Mouse (Mus musculus): ENCODE measurements around the gene Esrrg. TPM values are rescaled to one million over a fixed set of nuclear protein-coding genes. Genes with fewer than 3 reads are reported as not detected.

Gene Esrrg
- polyA plus RNA-seq, 1 experiment from 2014 or later: 5.0 TPM

GRCm38 (mm10) chr1:188140221-188140620 lies 531.6 kb downstream of the Esrrg start:
- ATAC-seq (replicated peaks; ENCODE audit: low FRiP score) (no peak), DNase-seq (ENCODE audit: low spot score) (no peak)
- 67% methylated on average over 4 of the region's 4 CpGs for WGBS
- H3K4me2 ChIP-seq (ENCODE audit: low read depth, low read length, severe bottlenecking): no peak overlapping the region
- H3K27ac ChIP-seq (ENCODE audit: low read depth, low read length): no peak overlapping the region
- H3K27me3 ChIP-seq (ENCODE audit: control insufficient read depth, insufficient read depth, low read length): no peaks in the 10 kb centered on the region
- H3K9me3 ChIP-seq (ENCODE audit: control insufficient read depth, low read length): no peaks in the 10 kb centered on the region
- no peaks in the 10 kb centered on the region; the same call in 1 of the 2 replicates for H3K4me1 ChIP-seq (replicated peaks; ENCODE audit: control insufficient read depth, insufficient read depth, low read length)
- no peak overlapping the region for H3K9ac ChIP-seq (ENCODE audit: low read length)
- H3K4me3 ChIP-seq (ENCODE audit: low read depth, low read length): no peak overlapping the region
- no peaks in the 10 kb centered on the region for H3K36me3 ChIP-seq (ENCODE audit: control insufficient read depth, insufficient read depth, low read length)

- H3K9me3 ChIP-seq (ENCODE audit: control insufficient read depth, low read length): no peaks in the 10 kb centered on the region
- peaks cover 5% of the 10 kb centered on the region; the same call in 1 of the 2 replicates for H3K27me3 ChIP-seq (ENCODE audit: control insufficient read depth, insufficient read depth, low read length)
- no peak for DNase-seq (ENCODE audit: low spot score)
- H3K4me1 ChIP-seq (replicated peaks; ENCODE audit: control insufficient read depth, insufficient read depth, low read length): no peaks in the 10 kb centered on the region
- no peak overlapping the region for H3K27ac ChIP-seq (ENCODE audit: low read depth, low read length)
- H3K4me3 ChIP-seq (ENCODE audit: low read depth, low read length): no peak overlapping the region
- no peaks in the 10 kb centered on the region for H3K36me3 ChIP-seq (ENCODE audit: control insufficient read depth, insufficient read depth, low read length)
- no peak overlapping the region for H3K4me2 ChIP-seq (ENCODE audit: low read depth, low read length, severe bottlenecking)
- no peak overlapping the region for H3K9ac ChIP-seq (ENCODE audit: low read length)
- no peak for ATAC-seq (replicated peaks; ENCODE audit: low FRiP score)
- 55% methylated on average over 12 of the region's 12 CpGs for WGBS
These were observed 539.0 kb downstream of the Esrrg start for GRCm38 (mm10) chr1:188147381-188148156.

DNA sequence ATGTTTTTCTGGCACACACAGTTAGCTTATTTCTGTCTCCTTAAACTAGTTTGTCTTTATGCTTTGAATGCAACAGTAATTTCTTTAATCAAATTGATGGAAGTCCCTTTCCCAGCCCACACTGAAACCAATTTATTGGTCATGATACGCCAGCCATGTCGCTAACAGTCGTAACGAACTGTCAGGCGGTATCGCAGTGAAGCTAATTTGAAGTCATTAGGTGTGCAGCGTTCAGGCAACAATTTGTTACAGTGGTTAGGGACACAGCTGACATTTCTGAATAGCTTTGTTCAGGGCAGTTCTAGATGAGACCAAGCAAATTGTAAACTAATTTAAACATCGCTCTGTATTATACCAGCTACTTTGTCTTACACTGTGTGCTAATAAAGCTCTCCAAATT lies 542.5 kb downstream of the Esrrg start:
- Histone ChIP-seq H3K27ac (ENCODE audit: low read depth, low read length) (no peak overlapping the region), H3K9me3 (ENCODE audit: control insufficient read depth, low read length) (no peaks in the 10 kb centered on the region), H3K4me2 (ENCODE audit: low read depth, low read length, severe bottlenecking) (no peak overlapping the region), H3K4me1 (replicated peaks; ENCODE audit: control insufficient read depth, insufficient read depth, low read length) (no peaks in the 10 kb centered on the region; the same call in 1 of the 2 replicates), H3K27me3 (ENCODE audit: control insufficient read depth, insufficient read depth, low read length) (peaks cover 5% of the 10 kb centered on the region; the same call in 1 of the 2 replicates), H3K4me3 (ENCODE audit: low read depth, low read length) (no peak overlapping the region), H3K9ac (ENCODE audit: low read length) (no peak overlapping the region), H3K36me3 (ENCODE audit: control insufficient read depth, insufficient read depth, low read length) (no peaks in the 10 kb centered on the region)
- DNase-seq (ENCODE audit: low spot score) (no peak), ATAC-seq (replicated peaks; ENCODE audit: low FRiP score) (no peak)
- WGBS: 76% methylated on average over 8 of the region's 8 CpGs

DNA sequence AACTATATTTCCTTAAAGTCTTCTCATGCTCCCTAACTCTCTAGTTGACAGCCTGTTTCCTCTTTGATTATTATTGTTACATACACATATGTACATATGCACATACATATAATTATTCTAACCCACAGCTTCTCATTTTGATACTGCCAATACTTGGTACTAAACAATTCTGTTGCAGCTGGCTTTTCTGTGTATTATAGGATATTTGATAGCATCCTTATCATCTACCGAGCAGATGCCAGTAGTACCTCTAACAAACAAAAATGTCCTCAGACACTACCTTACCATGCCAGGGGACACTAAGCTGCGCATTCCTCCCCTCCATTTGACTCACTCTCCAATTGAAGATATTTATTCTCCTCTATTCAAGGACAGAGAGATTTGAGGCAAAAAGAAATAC lies 543.4 kb downstream of the Esrrg start:
- WGBS: 93% methylated on average over 2 of the region's 2 CpGs
- no peak overlapping the region for H3K4me2 ChIP-seq (ENCODE audit: low read depth, low read length, severe bottlenecking)
- no peaks in the 10 kb centered on the region; the same call in 1 of the 2 replicates for H3K4me1 ChIP-seq (replicated peaks; ENCODE audit: control insufficient read depth, insufficient read depth, low read length)
- H3K36me3 ChIP-seq (ENCODE audit: control insufficient read depth, insufficient read depth, low read length): no peaks in the 10 kb centered on the region
- DNase-seq (ENCODE audit: low spot score) (no peak), ATAC-seq (replicated peaks; ENCODE audit: low FRiP score) (no peak)
- no peak overlapping the region for H3K4me3 ChIP-seq (ENCODE audit: low read depth, low read length)
- H3K27ac ChIP-seq (ENCODE audit: low read depth, low read length): no peak overlapping the region
- H3K9ac ChIP-seq (ENCODE audit: low read length): no peak overlapping the region
- H3K27me3 ChIP-seq (ENCODE audit: control insufficient read depth, insufficient read depth, low read length): peaks cover 5% of the 10 kb centered on the region; the same call in 1 of the 2 replicates
- no peaks in the 10 kb centered on the region for H3K9me3 ChIP-seq (ENCODE audit: control insufficient read depth, low read length)

GRCm38 (mm10) chr1:188153665-188154064 lies 545.1 kb downstream of the Esrrg start:
- Histone ChIP-seq H3K4me1 (replicated peaks; ENCODE audit: control insufficient read depth, insufficient read depth, low read length) (no peaks in the 10 kb centered on the region; the same call in 1 of the 2 replicates), H3K27me3 (ENCODE audit: control insufficient read depth, insufficient read depth, low read length) (peaks cover 5% of the 10 kb centered on the region; the same call in 1 of the 2 replicates), H3K9me3 (ENCODE audit: control insufficient read depth, low read length) (no peaks in the 10 kb centered on the region), H3K4me3 (ENCODE audit: low read depth, low read length) (no peak overlapping the region), H3K27ac (ENCODE audit: low read depth, low read length) (no peak overlapping the region), H3K36me3 (ENCODE audit: control insufficient read depth, insufficient read depth, low read length) (no peaks in the 10 kb centered on the region), H3K4me2 (ENCODE audit: low read depth, low read length, severe bottlenecking) (no peak overlapping the region), H3K9ac (ENCODE audit: low read length) (no peak overlapping the region)
- no peak for DNase-seq (ENCODE audit: low spot score)
- WGBS: 68% methylated on average over 2 of the region's 2 CpGs
- no peak for ATAC-seq (replicated peaks; ENCODE audit: low FRiP score)

DNA sequence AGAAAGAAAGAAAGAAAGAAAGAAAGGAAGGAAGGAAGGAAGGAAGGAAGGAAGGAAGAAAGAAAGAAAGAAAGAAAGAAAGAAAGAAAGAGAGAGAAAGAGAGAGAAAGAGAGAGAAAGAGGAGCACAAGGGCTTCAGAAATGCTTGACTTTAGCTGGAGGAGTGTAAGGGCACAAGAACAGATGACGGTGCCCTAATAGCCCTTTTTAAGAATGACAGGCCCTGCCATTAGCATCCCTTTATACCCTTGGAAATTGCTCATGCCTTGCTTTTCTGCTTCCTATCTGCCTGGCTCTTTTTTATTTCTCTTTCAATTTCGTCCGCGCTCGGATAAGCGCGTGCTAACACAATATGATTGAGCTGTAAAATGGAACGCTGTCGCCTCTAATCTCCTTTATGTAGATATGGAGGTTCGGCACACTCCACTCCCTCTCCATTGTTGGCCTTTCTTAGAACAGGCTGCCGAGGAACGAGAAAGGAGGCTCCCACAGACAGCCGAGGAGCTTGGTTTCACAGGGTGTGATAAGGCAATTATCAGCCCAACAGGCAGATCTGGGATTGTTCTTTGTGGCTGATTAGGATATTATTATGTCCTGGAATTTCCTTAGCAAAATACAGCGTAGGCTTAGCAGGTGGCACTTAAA lies 546.0 kb downstream of the Esrrg start:
- no peaks in the 10 kb centered on the region for H3K36me3 ChIP-seq (ENCODE audit: control insufficient read depth, insufficient read depth, low read length)
- no peaks in the 10 kb centered on the region; the same call in 1 of the 2 replicates for H3K4me1 ChIP-seq (replicated peaks; ENCODE audit: control insufficient read depth, insufficient read depth, low read length)
- no peak overlapping the region for H3K27ac ChIP-seq (ENCODE audit: low read depth, low read length)
- H3K4me3 ChIP-seq (ENCODE audit: low read depth, low read length): no peak overlapping the region; the same call in 1 of the 2 replicates
- WGBS: 13% methylated on average over 14 of the region's 14 CpGs
- H3K9me3 ChIP-seq (ENCODE audit: control insufficient read depth, low read length): no peaks in the 10 kb centered on the region
- peak; percentile 71 for ATAC-seq (replicated peaks; ENCODE audit: low FRiP score)
- H3K9ac ChIP-seq (ENCODE audit: low read length): no peak overlapping the region
- peak; percentile 56 for DNase-seq (ENCODE audit: low spot score)
- H3K27me3 ChIP-seq (ENCODE audit: control insufficient read depth, insufficient read depth, low read length): peaks cover 5% of the 10 kb centered on the region; the same call in 1 of the 2 replicates
- peak overlapping the region; percentile 43 for H3K4me2 ChIP-seq (ENCODE audit: low read depth, low read length, severe bottlenecking)

GRCm38 (mm10) chr1:188155135-188155779 lies 546.7 kb downstream of the Esrrg start:
- no peaks in the 10 kb centered on the region; the same call in 1 of the 2 replicates for H3K27me3 ChIP-seq (ENCODE audit: control insufficient read depth, insufficient read depth, low read length)
- peak overlapping the region; percentile 43 for H3K4me2 ChIP-seq (ENCODE audit: low read depth, low read length, severe bottlenecking)
- 52% methylated on average over 22 of the region's 22 CpGs for WGBS
- H3K9ac ChIP-seq (ENCODE audit: low read length): no peak overlapping the region
- no peak overlapping the region for H3K4me3 ChIP-seq (ENCODE audit: low read depth, low read length)
- no peaks in the 10 kb centered on the region for H3K9me3 ChIP-seq (ENCODE audit: control insufficient read depth, low read length)
- no peak for DNase-seq (ENCODE audit: low spot score)
- H3K36me3 ChIP-seq (ENCODE audit: control insufficient read depth, insufficient read depth, low read length): no peaks in the 10 kb centered on the region
- H3K27ac ChIP-seq (ENCODE audit: low read depth, low read length): no peak overlapping the region
- no peaks in the 10 kb centered on the region; the same call in 1 of the 2 replicates for H3K4me1 ChIP-seq (replicated peaks; ENCODE audit: control insufficient read depth, insufficient read depth, low read length)
- peak; percentile 60 for ATAC-seq (replicated peaks; ENCODE audit: low FRiP score)

- WGBS: 97% methylated on average over 5 of the region's 5 CpGs
- no peak overlapping the region for H3K4me3 ChIP-seq (ENCODE audit: low read depth, low read length)
- H3K9me3 ChIP-seq (ENCODE audit: control insufficient read depth, low read length): no peaks in the 10 kb centered on the region
- H3K36me3 ChIP-seq (ENCODE audit: control insufficient read depth, insufficient read depth, low read length): no peaks in the 10 kb centered on the region
- H3K9ac ChIP-seq (ENCODE audit: low read length): no peak overlapping the region
- no peak overlapping the region for H3K27ac ChIP-seq (ENCODE audit: low read depth, low read length)
- H3K4me2 ChIP-seq (ENCODE audit: low read depth, low read length, severe bottlenecking): no peak overlapping the region
- H3K4me1 ChIP-seq (replicated peaks; ENCODE audit: control insufficient read depth, insufficient read depth, low read length): no peaks in the 10 kb centered on the region; the same call in 1 of the 2 replicates
- DNase-seq (ENCODE audit: low spot score) (no peak), ATAC-seq (replicated peaks; ENCODE audit: low FRiP score) (no peak)
- no peaks in the 10 kb centered on the region for H3K27me3 ChIP-seq (ENCODE audit: control insufficient read depth, insufficient read depth, low read length)
These were observed 547.9 kb downstream of the Esrrg start for GRCm38 (mm10) chr1:188156520-188156919.

Measured in forebrain, embryonic 11.5 days (tissue).